Mouse (Mus musculus) embryonic fibroblast, embryonic 13.5 days (primary cell): ENCODE measurements around the gene Prdm16.

Experiments
- CTCF ChIP-seq: IDR thresholded peaks from 2 replicates; pipeline ENCODE4 v1.5.1; 2011; ENCODE audit warnings: mild to moderate bottlenecking, control low read depth, low read length, moderate library complexity, borderline replicate concordance; ENCODE audit not compliant: insufficient read depth
- POLR2A ChIP-seq: IDR thresholded peaks from 2 replicates; pipeline ENCODE4 v1.6.1; 2011; ENCODE audit warnings: low read depth, mild to moderate bottlenecking, control low read depth, low read length, moderate library complexity

DNA sequence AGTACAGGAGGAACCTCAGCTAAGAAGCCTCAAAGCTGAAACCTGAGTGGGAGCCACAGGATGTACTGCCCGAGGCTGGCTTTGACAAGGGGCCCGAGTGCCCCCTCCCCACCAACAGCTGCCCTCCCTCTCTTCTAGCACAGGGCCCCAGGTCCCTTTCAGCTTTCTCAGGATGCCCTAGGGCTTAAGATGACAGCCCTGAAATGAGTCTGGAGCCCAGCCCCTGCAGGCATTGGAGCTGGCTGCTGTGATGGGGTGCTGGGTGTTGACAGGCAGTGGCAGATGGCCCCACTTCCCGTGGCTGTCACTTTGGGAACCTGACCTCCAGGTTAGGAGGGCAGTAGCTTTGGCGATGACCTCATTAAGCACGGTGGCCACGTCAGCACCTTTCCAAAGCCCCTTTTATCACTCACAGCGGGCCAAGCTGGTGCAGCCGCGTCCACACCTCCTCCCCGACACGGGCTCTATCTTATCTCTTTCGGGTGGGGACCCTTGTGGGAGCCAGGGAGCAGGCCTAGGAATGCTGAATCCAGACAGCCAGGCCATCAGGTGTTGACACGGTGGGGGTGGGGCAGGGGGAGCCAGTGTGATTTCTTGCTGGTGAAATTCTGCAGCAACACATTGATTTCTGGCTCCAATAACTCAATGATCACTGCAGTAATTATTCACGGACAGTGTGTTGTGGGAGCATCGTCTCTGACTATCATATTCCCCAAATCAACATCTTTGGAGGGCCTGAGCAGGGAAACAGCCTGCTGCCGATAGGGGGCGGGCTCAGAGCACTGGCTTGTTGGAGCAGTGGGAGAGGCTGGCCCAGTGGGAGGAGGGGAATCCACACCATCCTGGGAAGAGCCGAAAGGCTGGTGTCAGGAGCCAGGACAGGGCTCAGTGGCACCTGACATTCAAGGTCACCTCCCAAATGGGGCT, 243.2 kb downstream of the Prdm16 start:
- TF ChIP-seq CTCF (no peak), POLR2A (no peak)
